Mouse (Mus musculus) lung, adult 2 months (tissue): ENCODE data around the gene Git1. TPM values are rescaled to one million over a fixed set of nuclear protein-coding genes. Genes with fewer than 3 reads are reported as not detected.

Experiments
- DNase-seq: peaks from one replicate; pipeline ENCODE4 v3.0.0; 2022
- H3K4me1 ChIP-seq: fragments of 200-500 bp; 2 replicates; pipeline ENCODE4 v1.6.1; 2011; ENCODE audit warnings: low read length; ENCODE audit not compliant: control insufficient read depth, insufficient read depth
- H3K4me3 ChIP-seq: fragments of 200-500 bp; replicated peaks from 2 replicates; pipeline ENCODE3; 2011; ENCODE audit warnings: low read depth, mild to moderate bottlenecking, control low read depth, low read length; ENCODE audit errors: extremely low read depth
- CTCF ChIP-seq: fragments of 200-500 bp; IDR thresholded peaks from 2 replicates; pipeline ENCODE4 v1.5.1; 2011; ENCODE audit warnings: mild to moderate bottlenecking, low read length, control low read depth; ENCODE audit not compliant: insufficient read depth
- POLR2A ChIP-seq: fragments of 200-500 bp; IDR thresholded peaks from 2 replicates; pipeline ENCODE4 v1.6.1; 2011; ENCODE audit warnings: low read depth, mild to moderate bottlenecking, control low read depth, low read length, borderline replicate concordance; ENCODE audit errors: extremely low read depth
- WGBS: fragments of 180-500 bp; shearing (Covaris S2); methylation state at CpG from one replicate; pipeline ENCODE4 v1.1.7; 2018; 5-methylcytosine and 5-hydroxymethylcytosine counted together
- polyA plus RNA-seq: library from polyadenylated mRNA; depleted of rRNA; stranded (reverse); fragments of >200 nt; gene quantifications from 2 replicates; pipeline ENCODE4 v1.2.3, GENCODE M21; 2012

The Git1 gene
- polyA plus RNA-seq, 1 experiment: 112 TPM

- Histone ChIP-seq H3K4me1 (peaks cover 21% of the 10 kb centered on the region), H3K4me3 (no peak overlapping the region)
- TF ChIP-seq CTCF (no peak), POLR2A (no peak)
- peak; percentile 8 for DNase-seq
- whole genome bisulfite sequencing: 80% methylated on average over 14 of the region's 14 CpGs
These were observed 12.9 kb downstream of the Git1 start for GRCm38 (mm10) chr11:77506273-77506672.

- no peak overlapping the region for H3K4me3 ChIP-seq
- 82% methylated on average over 6 of the region's 6 CpGs for WGBS
- TF ChIP-seq CTCF (no peak), POLR2A (no peak)
- peaks cover 21% of the 10 kb centered on the region for H3K4me1 ChIP-seq
- peak; percentile 3 for DNase-seq
These were observed 13.6 kb downstream of the Git1 start for GRCm38 (mm10) chr11:77506941-77507340.

GRCm38 (mm10) chr11:77507426-77507825 is 14.1 kb downstream of the Git1 start:
- Histone ChIP-seq H3K4me3 (no peak overlapping the region), H3K4me1 (peaks cover 23% of the 10 kb centered on the region)
- DNase-seq: no peak
- TF ChIP-seq POLR2A: no peak
- TF ChIP-seq CTCF: no peak
- WGBS: 65% methylated on average over 4 of the region's 4 CpGs

GRCm38 (mm10) chr11:77508068-77509021 is 15.0 kb downstream of the Git1 start:
- 23% methylated on average over 49 of the region's 49 CpGs for WGBS
- Histone ChIP-seq H3K4me1 (peaks cover 17% of the 10 kb centered on the region), H3K4me3 (peak overlapping the region; percentile 64)
- DNase-seq: peak; percentile 80
- TF ChIP-seq POLR2A (no peak), CTCF (peak; percentile 40)

- H3K4me3 ChIP-seq: no peak overlapping the region
- TF ChIP-seq CTCF (no peak), POLR2A (no peak)
- DNase-seq: no peak
- 57% methylated on average over 5 of the region's 5 CpGs for WGBS
- peaks cover 21% of the 10 kb centered on the region for H3K4me1 ChIP-seq
These were observed 18.0 kb downstream of the Git1 start for GRCm38 (mm10) chr11:77511336-77511735.

GRCm38 (mm10) chr11:77512891-77513810 is 19.8 kb downstream of the Git1 start:
- TF ChIP-seq CTCF: no peak
- peak; percentile 84; the same call in 1 of the 2 replicates for TF ChIP-seq POLR2A
- peak; percentile 82 for DNase-seq
- H3K4me3 ChIP-seq: peak overlapping the region; percentile 84
- peaks cover 20% of the 10 kb centered on the region for H3K4me1 ChIP-seq
- under 1% methylated on average over 77 of the region's 84 CpGs for WGBS

GRCm38 (mm10) chr11:77513811-77514170 is 20.4 kb downstream of the Git1 start:
- no peak for TF ChIP-seq CTCF
- TF ChIP-seq POLR2A: no peak
- DNase-seq: no peak
- WGBS: 9% methylated on average over 10 of the region's 10 CpGs
- peaks cover 15% of the 10 kb centered on the region for H3K4me1 ChIP-seq
- peak overlapping the region; percentile 74 for H3K4me3 ChIP-seq

GRCm38 (mm10) chr11:77514281-77514831 is 21.0 kb downstream of the Git1 start:
- no peak for TF ChIP-seq CTCF
- no peak; the same call in 1 of the 2 replicates for TF ChIP-seq POLR2A
- Histone ChIP-seq H3K4me3 (peak overlapping the region; percentile 48), H3K4me1 (peaks cover 18% of the 10 kb centered on the region)
- 22% methylated on average over 19 of the region's 19 CpGs for WGBS
- peak; percentile 40 for DNase-seq
